Mouse (Mus musculus): ENCODE results near the gene Rasal3.

Gene Rasal3

GRCm38 (mm10) chr17:32389101-32389659 is 14.2 kb downstream of the Rasal3 start, which contains the start of gene Wiz:
TSS of gene Wiz (minus strand) at chr17:32389439.
- DNase-seq (ENCODE audit: low read depth, low spot score) = peak; percentile 92

- peak; percentile 48 for DNase-seq (ENCODE audit: low read depth, low spot score)
Observed at GRCm38 (mm10) chr17:32388370-32389100, 14.8 kb downstream of the Rasal3 start.

DNA sequence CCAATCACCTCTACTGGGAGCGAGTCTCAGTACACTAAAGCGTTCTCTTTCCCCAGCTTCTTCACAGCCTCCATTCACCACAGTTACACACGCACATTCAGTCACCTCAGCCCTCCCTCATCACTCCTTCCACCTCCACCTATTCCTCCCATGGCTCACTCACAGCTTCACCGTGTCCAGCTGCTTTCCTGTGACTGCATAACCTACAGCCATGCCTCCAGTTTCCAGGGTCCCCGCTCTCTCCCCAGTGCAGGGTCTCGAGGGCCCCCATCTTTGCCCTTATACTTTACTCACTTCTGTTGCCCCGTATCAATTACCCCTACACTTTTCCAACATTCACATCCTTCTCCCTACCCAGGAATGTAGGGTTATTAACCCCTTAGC is 15.4 kb downstream of the Rasal3 start:
- peak; percentile 8 for DNase-seq (ENCODE audit: low read depth, low spot score)

GRCm38 (mm10) chr17:32386659-32387432 is 16.5 kb downstream of the Rasal3 start:
- peak; percentile 64 for DNase-seq (ENCODE audit: low read depth, low spot score)

- DNase-seq (ENCODE audit: low read depth, low spot score) = no peak
Observed at GRCm38 (mm10) chr17:32383661-32384060, 19.7 kb downstream of the Rasal3 start.

- DNase-seq (ENCODE audit: low read depth, low spot score) = no peak
Observed at GRCm38 (mm10) chr17:32382576-32382975, 20.8 kb downstream of the Rasal3 start.

- no peak for DNase-seq (ENCODE audit: low read depth, low spot score)
Observed at GRCm38 (mm10) chr17:32378786-32379185, 24.6 kb downstream of the Rasal3 start.

DNA sequence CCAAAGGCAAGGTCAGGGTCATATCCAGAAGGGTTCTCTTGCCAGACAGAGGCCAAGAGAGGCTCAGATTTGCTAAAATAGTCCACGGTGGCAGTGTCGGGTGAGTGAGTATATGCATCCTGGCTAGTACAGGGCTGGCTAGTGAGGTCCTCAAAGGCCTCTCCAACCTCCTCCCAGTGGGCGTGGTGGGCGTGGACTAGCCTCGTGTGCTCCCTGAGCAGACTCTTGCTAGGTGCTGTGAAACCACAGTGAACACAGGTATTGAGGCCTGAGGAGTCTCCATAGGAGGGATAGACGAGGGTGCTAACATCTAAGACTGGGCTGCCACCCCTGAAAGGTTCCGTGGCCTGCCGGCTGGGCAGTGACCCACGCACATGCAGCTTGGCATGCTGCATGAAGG is 26.2 kb downstream of the Rasal3 start:
- no peak for DNase-seq (ENCODE audit: low read depth, low spot score)

DNA sequence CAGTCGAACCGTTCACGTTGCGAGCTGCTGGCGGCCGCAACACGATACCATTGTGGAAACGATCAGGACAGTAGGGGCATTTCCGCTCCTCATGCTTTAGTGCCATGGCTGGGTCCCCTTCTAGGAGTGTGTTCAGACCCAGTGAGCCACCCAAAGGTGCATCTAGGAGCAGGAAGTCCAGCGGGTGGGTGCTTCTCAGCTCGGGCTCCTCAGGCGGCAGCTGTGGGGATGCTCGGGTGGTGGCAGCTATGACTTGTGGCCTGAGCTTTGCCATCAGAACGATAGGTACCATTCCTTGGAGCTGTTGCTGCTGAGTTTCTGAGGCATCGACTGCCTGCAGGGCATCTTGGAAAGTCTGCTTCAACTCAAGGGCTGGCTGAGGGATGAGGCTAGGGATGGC is 26.9 kb downstream of the Rasal3 start:
- DNase-seq (ENCODE audit: low read depth, low spot score) = no peak

DNA sequence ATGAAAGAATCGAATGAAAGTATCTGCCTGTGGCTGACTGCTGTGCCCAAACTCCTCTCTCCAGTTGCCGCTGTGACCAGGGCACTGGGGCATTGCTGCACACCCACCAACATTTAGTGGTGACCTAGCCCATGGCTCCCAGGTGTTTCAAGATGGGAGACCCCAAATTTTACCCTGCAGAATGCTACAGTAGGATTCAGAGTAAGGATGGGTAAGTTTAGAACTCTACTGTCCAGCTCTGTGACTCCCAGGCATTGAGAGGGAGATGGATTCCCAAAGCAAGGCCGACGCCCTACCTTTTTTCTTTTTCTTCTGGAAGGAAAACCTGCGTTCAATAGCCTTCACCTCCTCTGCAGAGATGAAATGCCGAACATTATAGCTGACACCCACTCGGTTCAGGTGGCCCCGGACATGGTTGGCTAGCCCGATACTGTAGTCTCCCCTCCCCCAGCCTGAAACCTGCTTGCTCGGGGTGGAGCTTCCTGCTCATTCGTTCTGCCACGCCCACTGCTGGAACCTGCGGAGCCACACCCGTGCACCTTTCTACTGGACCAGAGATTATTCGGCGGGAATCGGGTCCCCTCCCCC is 34.3 kb downstream of the Rasal3 start:
- DNase-seq (ENCODE audit: low read depth, low spot score) = no peak

GRCm38 (mm10) chr17:32367706-32368105 is 35.7 kb downstream of the Rasal3 start:
- DNase-seq (ENCODE audit: low read depth, low spot score) = no peak

- no peak for DNase-seq (ENCODE audit: low read depth, low spot score)
Observed at GRCm38 (mm10) chr17:32365296-32365695, 38.1 kb downstream of the Rasal3 start.

DNA sequence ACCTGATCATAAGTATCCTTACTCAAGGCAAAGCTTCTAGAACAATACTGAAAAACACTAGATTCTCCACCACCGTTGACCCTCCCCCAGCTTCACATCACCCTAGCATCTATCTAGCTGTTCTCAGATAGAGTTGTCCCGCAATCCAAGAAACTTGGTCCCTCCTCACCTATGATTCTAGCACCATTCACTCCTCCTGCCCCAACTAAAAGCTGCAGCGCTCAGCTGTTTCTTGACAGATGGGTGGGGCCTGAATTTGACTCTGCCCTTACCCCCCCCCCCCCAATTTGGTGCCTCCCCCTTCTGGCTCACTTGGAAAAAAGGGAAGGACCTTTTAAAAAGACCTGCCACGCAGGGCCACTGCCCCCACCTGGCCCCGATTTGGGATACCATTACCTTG is 38.5 kb downstream of the Rasal3 start:
- no peak for DNase-seq (ENCODE audit: low read depth, low spot score)

GRCm38 (mm10) chr17:32364331-32364730 is 39.1 kb downstream of the Rasal3 start:
- DNase-seq (ENCODE audit: low read depth, low spot score) = peak; percentile 86

GRCm38 (mm10) chr17:32363821-32364301 is 39.5 kb downstream of the Rasal3 start:
- DNase-seq (ENCODE audit: low read depth, low spot score) = peak; percentile 49

DNA sequence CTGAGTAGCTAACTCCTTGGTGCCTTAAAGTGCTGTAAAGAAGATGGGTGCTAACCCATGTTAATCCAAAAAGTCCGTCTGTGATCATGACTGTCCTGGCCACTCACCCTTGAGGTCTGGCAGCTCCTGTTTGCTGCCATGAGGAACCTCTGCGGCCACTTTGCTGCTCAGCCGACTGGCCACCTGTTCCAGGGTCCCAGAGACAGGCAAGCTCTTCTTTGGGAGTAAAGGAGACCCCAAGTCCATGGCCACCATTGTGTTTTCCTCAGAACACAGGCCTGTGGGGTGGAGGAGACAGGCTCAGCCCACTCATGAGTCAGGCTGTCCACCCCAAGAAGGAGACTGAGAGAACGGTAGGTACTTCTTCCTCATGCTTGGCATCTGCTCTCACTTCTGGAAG is 40.7 kb downstream of the Rasal3 start:
- no peak for DNase-seq (ENCODE audit: low read depth, low spot score)

DNA sequence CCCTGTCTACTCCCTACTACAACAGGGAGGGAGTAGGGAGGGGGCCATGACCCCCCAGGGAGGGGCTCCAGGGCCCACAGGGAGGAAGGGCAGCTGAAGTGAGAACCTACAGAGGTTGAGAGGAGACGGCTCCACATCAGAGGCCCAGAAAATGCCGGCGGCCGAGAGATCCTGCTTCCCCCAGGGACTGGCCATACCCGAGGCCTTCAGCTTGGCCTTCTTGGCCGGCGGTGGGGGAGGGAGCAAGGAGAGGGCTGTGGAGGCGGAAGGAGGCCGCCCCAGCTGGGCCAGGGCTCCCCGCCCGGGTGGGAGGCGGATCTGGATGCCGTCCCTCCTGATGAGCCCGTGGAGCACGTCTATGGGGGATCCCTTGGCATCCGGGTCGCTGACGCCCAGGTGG is 43.5 kb downstream of the Rasal3 start:
- DNase-seq (ENCODE audit: low read depth, low spot score) = no peak

DNA sequence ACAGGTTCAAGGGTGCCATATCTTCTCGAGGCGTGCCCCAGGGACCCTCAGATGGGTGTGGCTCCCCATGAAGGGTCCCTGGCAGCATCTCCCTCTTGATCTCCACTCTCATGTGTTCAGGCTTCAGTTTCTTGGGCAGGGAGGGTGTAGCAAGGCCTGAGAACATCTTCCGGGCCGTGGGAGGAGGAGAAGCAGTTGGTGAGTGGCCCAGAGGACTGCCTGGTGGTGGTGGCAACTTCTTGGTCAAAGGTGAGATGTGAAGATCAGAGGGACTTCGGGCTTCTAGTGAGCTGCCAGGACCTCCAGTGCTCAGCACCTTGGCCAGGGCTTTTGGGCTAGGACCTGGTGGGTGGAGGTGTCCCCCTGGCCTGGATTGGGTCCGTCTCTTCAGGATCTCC is 44.4 kb downstream of the Rasal3 start:
- DNase-seq (ENCODE audit: low read depth, low spot score) = no peak

DNA sequence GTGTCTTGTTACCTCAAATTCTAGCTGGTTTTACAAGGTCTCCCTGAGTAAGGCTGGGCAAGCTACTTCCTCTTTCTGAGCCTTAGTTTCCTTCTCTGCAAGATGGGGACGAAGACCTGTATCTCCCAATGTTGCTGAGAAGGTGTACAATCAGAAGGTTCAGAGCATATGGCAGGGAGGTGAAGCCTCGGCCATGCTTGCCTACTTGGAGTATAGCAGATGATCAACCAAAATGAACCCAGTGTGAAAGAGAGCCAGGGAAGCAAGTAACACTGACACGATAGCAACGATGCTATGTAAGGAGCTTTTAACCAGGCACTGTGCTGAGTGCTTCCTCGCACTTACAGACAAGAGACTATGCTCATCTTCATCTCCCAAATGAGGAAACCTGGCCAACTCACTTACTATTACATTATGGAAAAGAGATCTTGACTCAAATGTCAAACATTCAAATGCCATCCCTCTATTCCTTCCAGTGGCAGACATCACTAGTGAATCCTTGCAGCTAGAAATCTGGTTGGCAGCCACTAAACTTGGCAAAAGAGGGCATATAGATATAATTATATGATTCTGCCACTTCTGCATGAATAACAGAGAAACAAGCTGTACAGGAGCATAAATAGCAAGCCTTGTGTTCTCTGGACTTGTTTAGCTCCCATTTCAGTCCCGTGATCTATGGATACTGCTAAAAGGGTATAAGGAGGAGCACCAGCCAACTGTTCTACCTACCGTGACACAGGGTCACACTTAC is 45.0 kb downstream of the Rasal3 start:
- no peak for DNase-seq (ENCODE audit: low read depth, low spot score)

DNA sequence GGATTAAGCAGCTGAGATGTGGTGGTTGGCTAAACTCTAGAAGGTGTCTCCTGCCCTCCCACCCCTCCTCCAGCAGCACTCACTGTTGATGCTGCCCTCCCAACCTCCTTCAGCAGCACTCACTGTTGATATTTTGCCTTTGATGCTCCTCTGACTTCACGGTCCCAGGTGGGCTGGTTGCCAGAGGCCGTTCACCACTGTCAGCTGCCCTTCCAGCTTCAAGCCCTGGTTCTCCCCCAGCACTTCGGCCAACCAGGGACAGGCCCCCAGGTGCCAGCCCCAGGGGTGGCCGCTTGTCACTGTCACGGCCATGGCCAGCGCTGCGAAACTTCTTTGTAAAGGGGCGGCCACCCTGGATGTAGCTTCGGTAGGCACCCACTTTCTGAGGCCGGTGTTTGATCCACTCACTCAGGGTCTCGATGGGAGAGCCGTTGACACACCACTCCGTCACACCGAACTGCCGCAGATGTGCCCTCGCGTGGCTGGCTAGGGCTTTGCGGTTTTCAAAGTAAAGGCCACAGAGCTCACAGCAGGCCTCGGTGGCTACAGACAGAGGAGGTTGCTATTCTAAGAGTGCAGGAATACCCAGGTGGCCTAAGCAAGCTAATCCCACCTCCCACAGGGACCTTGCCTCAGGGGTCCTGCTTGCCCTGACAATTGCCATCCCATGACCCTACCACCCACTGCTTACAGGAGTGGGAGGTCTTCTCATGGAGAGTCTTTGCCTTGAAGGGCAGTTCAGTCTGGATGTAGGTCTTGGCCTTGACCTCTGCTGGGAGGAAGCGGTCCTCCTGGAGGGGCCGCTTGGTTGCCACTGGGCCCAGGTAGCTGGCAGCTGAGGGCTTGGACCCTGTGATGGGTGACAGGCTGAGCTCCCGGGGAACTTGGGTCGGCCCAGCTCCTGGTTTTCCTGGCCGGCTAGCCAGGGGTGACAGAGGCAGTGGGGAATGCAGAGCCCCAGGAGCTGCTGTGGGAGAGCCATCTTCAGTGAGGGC is 46.3 kb downstream of the Rasal3 start:
- DNase-seq (ENCODE audit: low read depth, low spot score) = no peak

Data from A20 (cell line).